Mouse (Mus musculus) testis, adult 2 months (tissue): ENCODE data around the gene Hist2h3c1. TPM values are rescaled to one million over a fixed set of nuclear protein-coding genes. Genes with fewer than 3 reads are reported as not detected.
"Not testable (repeated sequence)": the region's sequence is repeated elsewhere in the genome, so short reads cannot be mapped to it uniquely, and the experiment has no call there.

ENCODE experiments used
- H3K27ac ChIP-seq: fragments of 200-500 bp; 2 replicates; pipeline ENCODE4 v1.5.1; 2012; ENCODE audit warnings: low read depth, low read length; ENCODE audit not compliant: control insufficient read depth, insufficient read depth
- H3K27me3 ChIP-seq: fragments of 200-500 bp; 2 replicates; pipeline ENCODE4 v1.6.1; 2012; ENCODE audit warnings: mild to moderate bottlenecking, low read length, moderate library complexity; ENCODE audit not compliant: control insufficient read depth, insufficient read depth
- H3K36me3 ChIP-seq: fragments of 200-500 bp; 2 replicates; pipeline ENCODE4 v1.6.1; 2012; ENCODE audit warnings: mild to moderate bottlenecking, low read length; ENCODE audit not compliant: control insufficient read depth, insufficient read depth
- H3K4me1 ChIP-seq: fragments of 200-500 bp; 2 replicates; pipeline ENCODE4 v1.6.1; 2012; ENCODE audit warnings: low read length; ENCODE audit not compliant: control insufficient read depth, insufficient read depth
- H3K4me3 ChIP-seq: fragments of 200-500 bp; 2 replicates; pipeline ENCODE4 v1.5.1; 2012; ENCODE audit warnings: low read depth, mild to moderate bottlenecking, low read length, moderate library complexity, mixed read lengths; ENCODE audit not compliant: control insufficient read depth
- CTCF ChIP-seq: fragments of 200-500 bp; IDR thresholded peaks from 2 replicates; pipeline ENCODE4 v1.5.1; 2012; ENCODE audit warnings: low read depth, mild to moderate bottlenecking, inconsistent platforms, low read length, moderate library complexity; ENCODE audit not compliant: control insufficient read depth, insufficient read depth, insufficient replicate concordance
- POLR2A ChIP-seq: fragments of 200-500 bp; IDR thresholded peaks from 2 replicates; pipeline ENCODE4 v1.6.1; 2012; ENCODE audit warnings: low read depth, mild to moderate bottlenecking, inconsistent platforms, low read length, moderate library complexity; ENCODE audit not compliant: control insufficient read depth
- polyA plus RNA-seq: library from polyadenylated mRNA; depleted of rRNA; stranded (reverse); fragments of >200 nt; gene quantifications from 2 replicates; pipeline ENCODE4 v1.2.3, GENCODE M21; 2012; rRNA removed

Gene Hist2h3c1
- polyA plus RNA-seq, 1 experiment = not detected

- TF ChIP-seq CTCF (no peak), POLR2A (no peak)
- Histone ChIP-seq H3K27me3 (no peaks in the 10 kb centered on the region), H3K36me3 (no peaks in the 10 kb centered on the region), H3K4me3 (no peak overlapping the region), H3K27ac (no peak overlapping the region), H3K4me1 (peaks cover 9% of the 10 kb centered on the region)
These were observed 34.2 kb downstream of the Hist2h3c1 start for GRCm38 (mm10) chr3:96280660-96281059.

- no peak overlapping the region for H3K4me3 ChIP-seq
These were observed 38.0 kb downstream of the Hist2h3c1 start for GRCm38 (mm10) chr3:96284457-96284856.

GRCm38 (mm10) chr3:96287334-96287733 is 40.8 kb downstream of the Hist2h3c1 start:
- TF ChIP-seq CTCF = peak; percentile 95
- H3K4me3 ChIP-seq, H3K4me1 ChIP-seq, H3K27me3 ChIP-seq, H3K27ac ChIP-seq, H3K36me3 ChIP-seq: not testable (repeated sequence)

More at GRCm38 (mm10) chr3:96284457-96284856, 38.0 kb downstream of the Hist2h3c1 start:
- Histone ChIP-seq H3K27ac (no peak overlapping the region), H3K27me3 (no peaks in the 10 kb centered on the region), H3K4me1 (no peaks in the 10 kb centered on the region; the same call in 1 of the 2 replicates), H3K36me3 (no peaks in the 10 kb centered on the region)
- no peak for TF ChIP-seq POLR2A
- no peak for TF ChIP-seq CTCF

GRCm38 (mm10) chr3:96289201-96289600 is 42.7 kb downstream of the Hist2h3c1 start:
- Histone ChIP-seq H3K36me3 (no peaks in the 10 kb centered on the region), H3K27ac (no peak overlapping the region), H3K27me3 (no peaks in the 10 kb centered on the region), H3K4me1 (no peaks in the 10 kb centered on the region), H3K4me3 (no peak overlapping the region)
- TF ChIP-seq CTCF (no peak), POLR2A (no peak)

- not testable (repeated sequence) for H3K4me3 ChIP-seq, H3K4me1 ChIP-seq, H3K27ac ChIP-seq, H3K36me3 ChIP-seq, H3K27me3 ChIP-seq
These were observed 44.2 kb downstream of the Hist2h3c1 start for GRCm38 (mm10) chr3:96290727-96291126.

GRCm38 (mm10) chr3:96292641-96293040 is 46.2 kb downstream of the Hist2h3c1 start:
- Histone ChIP-seq H3K4me3 (no peak overlapping the region), H3K36me3 (no peaks in the 10 kb centered on the region), H3K27ac (no peak overlapping the region), H3K4me1 (no peaks in the 10 kb centered on the region), H3K27me3 (no peaks in the 10 kb centered on the region)
- no peak for TF ChIP-seq POLR2A
- no peak for TF ChIP-seq CTCF

GRCm38 (mm10) chr3:96293368-96293767 is 46.9 kb downstream of the Hist2h3c1 start:
- Histone ChIP-seq H3K4me1 (no peaks in the 10 kb centered on the region), H3K4me3 (no peak overlapping the region), H3K27me3 (no peaks in the 10 kb centered on the region), H3K27ac (no peak overlapping the region), H3K36me3 (no peaks in the 10 kb centered on the region)
- no peak for TF ChIP-seq POLR2A
- no peak for TF ChIP-seq CTCF

- H3K27me3 ChIP-seq = no peaks in the 10 kb centered on the region
- no peaks in the 10 kb centered on the region for H3K4me1 ChIP-seq
- H3K4me3 ChIP-seq = no peak within 1 kb of the TSS
- no peak within 1 kb of the TSS for H3K27ac ChIP-seq
- no peaks in the 10 kb centered on the region for H3K36me3 ChIP-seq
- TF ChIP-seq POLR2A (no peak), CTCF (no peak)
These were observed 47.3 kb downstream of the Hist2h3c1 start, which contains the start of gene Fcgr1 for GRCm38 (mm10) chr3:96293787-96294186. Gene Fcgr1, minus strand, starts transcription at chr3:96293969.

Other genes starting within 250 kb of the Hist2h3c1 start
- gene Vps45, start 188.2 kb upstream of the Hist2h3c1 start, polyA plus RNA-seq = 3.3 and 4.1 TPM in 2 replicates
- 46.0 and 46.1 TPM in 2 replicates for gene Otud7b, start 142.2 kb upstream of the Hist2h3c1 start, polyA plus RNA-seq
- gene Mtmr11, start 84.7 kb upstream of the Hist2h3c1 start, polyA plus RNA-seq = 0.93 and 1.1 TPM in 2 replicates
- 141 and 143 TPM in 2 replicates for gene Sf3b4, start 74.4 kb upstream of the Hist2h3c1 start, polyA plus RNA-seq
- 0.54 and 1.7 TPM in 2 replicates for gene Sv2a, start 65.5 kb upstream of the Hist2h3c1 start, polyA plus RNA-seq
- 38.3 and 47.3 TPM in 2 replicates for gene Bola1, start 27.0 kb upstream of the Hist2h3c1 start, polyA plus RNA-seq
- gene Hist2h2ab, start 26.8 kb upstream of the Hist2h3c1 start, polyA plus RNA-seq = 3.7 and 3.9 TPM in 2 replicates
- gene Hist2h2ac, start 25.8 kb upstream of the Hist2h3c1 start, polyA plus RNA-seq = 7.3 and 9.4 TPM in 2 replicates
- gene Hist2h2be, start 25.6 kb upstream of the Hist2h3c1 start, polyA plus RNA-seq = 11.3 and 13.0 TPM in 2 replicates
- gene Hist2h3c2, start 7.6 kb upstream of the Hist2h3c1 start, polyA plus RNA-seq = 18.0 and 18.3 TPM in 2 replicates
- 37.8 and 209 TPM in 2 replicates for gene Hist2h2aa2, start 6.4 kb upstream of the Hist2h3c1 start, polyA plus RNA-seq
- 1,076 and 1,288 TPM in 2 replicates for gene Hist2h2aa1, start 1.2 kb upstream of the Hist2h3c1 start, polyA plus RNA-seq
- gene Hist2h4, start 16.6 kb downstream of the Hist2h3c1 start, polyA plus RNA-seq = 0.42 and 0.43 TPM in 2 replicates
- gene Hist2h3b, start 22.0 kb downstream of the Hist2h3c1 start, polyA plus RNA-seq = 5.0 and 6.2 TPM in 2 replicates
- 1.4 and 1.6 TPM in 2 replicates for gene Hist2h2bb, start 23.1 kb downstream of the Hist2h3c1 start, polyA plus RNA-seq
- gene Fcgr1, start 47.3 kb downstream of the Hist2h3c1 start, polyA plus RNA-seq = 0.19 and 0.23 TPM in 2 replicates
- 4.7 and 5.5 TPM in 2 replicates for gene BC107364, start 205.6 kb downstream of the Hist2h3c1 start, polyA plus RNA-seq